Mouse (Mus musculus) v-Abl transformed pro-B cells (cell line): Measurements from ENCODE around the gene Pcif1.

Experiments used
- in situ Hi-C, 2 experiments: fragments of 400-800 bp; cut with MboI; formaldehyde crosslinking; loops; one replicate each; pipeline ENCODE4 v1.15.1; 2025; ENCODE audit not compliant: unreplicated experiment in 2 of 2

The Pcif1 gene

DNA sequence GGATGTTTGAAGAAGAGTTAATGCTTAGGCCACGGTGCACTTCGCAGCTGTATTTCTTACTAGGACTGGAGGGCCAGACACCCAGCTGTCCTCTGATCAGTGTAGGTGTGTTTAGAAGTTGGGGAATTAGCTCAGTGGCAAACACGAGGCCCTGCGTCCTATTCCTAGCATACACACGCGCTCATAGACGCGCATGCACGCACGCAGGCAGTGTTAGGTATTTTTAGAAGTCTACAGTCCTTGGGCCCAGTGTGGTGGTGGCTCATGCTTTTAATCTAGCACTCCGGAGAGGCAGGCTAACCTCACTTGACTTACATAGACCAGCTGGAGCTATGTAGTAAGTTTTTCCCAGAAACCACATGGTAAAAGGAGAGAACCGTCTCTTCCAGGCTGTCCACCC lies 33.0 kb downstream of the Pcif1 start:
- in situ Hi-C loops, result loop anchor here (5.0 kb wide), 2 partner anchors 35 to 80 kb away; partner anchors contain the start of genes Ctsa (in 1 of the 2), Neurl2 (in 1 of the 2) and Pcif1 (in 1 of the 2)

DNA sequence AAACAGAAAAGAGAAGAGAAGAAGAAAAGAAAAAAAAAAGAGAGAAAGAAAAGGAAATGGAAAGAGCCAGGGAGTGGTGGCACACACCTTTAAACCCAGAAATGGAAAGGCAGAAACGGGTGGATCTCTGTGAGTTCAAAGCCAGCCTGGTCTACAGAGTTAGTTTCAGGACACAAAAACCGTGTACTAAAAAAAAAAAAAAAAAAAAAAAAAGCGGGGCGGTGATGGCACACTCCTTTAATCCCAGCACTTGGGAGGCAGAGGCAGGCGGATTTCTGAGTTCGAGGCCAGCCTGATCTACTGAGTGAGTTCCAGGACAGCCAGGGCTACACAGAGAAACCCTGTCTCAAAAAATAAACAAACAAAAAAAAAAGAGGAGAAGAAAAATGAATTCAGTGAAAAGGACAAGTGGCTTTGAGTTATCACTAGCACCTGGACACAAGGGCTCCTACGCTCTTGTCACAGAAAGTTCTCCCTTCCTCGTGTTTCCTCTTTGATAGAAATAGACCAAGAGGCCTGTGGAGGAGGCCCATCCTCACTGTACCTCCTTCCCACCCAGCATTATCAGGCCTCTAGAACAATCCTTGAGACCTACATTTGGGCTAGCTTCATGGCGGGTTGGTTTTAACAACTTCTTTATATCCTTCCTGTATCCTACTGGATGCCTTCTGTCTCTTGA lies 33.8 kb downstream of the Pcif1 start:
- in situ Hi-C loops, result loop anchor here (5.0 kb wide), 2 partner anchors 36 to 81 kb away; partner anchors contain the start of genes Ctsa (in 1 of the 2), Neurl2 (in 1 of the 2) and Pcif1 (in 1 of the 2)

DNA sequence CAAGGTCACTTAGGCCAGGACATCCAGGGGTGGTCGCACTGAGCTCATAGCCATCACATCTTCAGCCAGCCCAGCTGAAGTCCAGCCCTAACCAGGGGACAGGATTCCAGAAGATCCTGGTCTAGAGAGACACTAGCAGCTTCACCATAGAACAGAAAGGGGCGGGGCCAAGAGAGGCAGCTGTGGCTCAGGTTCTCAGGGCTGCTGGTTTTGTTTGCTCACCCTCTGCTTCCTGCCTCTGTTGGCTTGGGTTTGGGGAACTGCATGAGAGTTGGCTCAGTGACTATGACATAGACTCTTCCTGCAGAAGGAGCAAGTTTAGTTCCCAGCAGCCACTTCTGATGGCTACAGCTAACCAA lies 34.3 kb downstream of the Pcif1 start:
- in situ Hi-C loops, result loop anchor here (5.0 kb wide), 2 partner anchors 36 to 81 kb away; partner anchors contain the start of genes Ctsa (in 1 of the 2), Neurl2 (in 1 of the 2) and Pcif1 (in 1 of the 2)

DNA sequence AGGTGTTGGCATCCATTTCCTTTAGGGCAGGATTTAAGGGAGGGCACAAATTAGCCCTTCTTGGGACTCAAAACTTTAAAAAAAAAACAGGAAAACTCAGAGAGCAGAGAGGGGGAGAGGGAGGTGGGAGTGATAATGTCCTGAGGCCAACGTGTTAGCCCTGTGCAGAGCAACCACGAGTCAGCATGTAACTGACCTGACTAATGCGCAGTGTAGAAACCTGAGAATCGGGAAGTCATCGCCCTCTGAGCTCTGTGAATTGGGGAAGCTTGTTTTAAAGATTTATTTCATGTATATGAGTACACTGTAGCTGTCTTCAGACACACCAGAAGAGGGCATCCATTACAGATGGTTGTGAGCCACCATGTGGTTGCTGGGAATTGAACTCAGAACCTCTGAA lies 37.7 kb downstream of the Pcif1 start:
- in situ Hi-C loops, result no loop called here

DNA sequence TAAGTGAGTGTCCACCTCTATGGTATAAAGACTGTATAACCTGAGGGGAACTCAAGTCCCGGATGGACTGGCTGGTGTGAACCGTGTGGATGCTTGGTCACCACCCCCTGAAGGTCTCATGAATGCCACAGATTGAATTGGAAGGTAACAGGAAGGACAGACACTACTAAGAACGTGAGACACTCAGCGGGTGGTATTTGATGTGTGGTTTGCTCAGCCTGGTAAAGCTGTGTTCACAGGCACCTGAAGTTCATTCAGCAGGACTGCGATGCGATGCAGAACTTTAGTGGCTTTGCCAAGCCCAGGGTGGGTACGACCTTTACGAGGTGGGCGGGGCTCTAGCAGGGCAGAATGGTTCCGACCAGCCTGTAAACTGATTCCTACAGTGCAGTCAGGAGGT lies 38.3 kb downstream of the Pcif1 start:
- in situ Hi-C loops, result no loop called here

DNA sequence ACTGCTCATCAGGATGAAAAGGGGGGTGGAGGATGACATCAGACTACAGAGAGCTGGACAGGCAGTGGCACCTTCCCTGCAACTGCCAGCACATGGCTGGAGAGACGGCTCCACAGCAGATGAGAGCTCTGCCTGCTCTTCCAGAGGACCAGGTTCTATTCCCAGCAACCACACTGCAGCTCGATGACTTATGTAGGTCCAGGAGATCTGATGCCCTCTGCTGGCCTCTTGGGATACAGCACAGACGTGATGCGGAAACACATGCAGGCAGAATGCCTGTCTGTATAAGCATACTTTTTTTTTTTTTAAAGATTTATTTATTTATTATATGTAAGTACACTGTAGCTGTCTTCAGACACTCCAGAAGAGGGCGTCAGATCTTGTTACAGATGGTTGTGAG lies 39.2 kb downstream of the Pcif1 start:
- in situ Hi-C loops, result no loop called here

DNA sequence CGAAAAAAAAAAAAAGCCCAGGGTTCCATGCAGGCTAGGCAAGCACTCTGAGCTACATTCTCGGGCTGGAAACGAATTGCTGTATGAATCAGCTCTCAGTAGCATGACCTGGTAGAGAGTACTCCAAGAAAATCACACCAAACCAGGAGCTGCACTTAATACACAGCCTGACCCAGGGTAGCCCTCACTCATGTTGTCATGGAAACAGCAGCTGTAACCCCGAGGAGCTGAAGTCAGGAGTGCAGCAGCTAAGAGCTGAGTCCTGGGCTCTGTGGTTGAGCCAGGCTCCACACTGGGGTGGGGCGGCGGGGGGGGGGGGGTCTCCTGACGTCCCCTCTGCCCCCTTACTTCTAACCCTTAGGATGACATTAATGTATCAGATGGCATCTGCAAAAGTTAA lies 42.9 kb downstream of the Pcif1 start:
- in situ Hi-C loops, result loop anchor here (5.0 to 10.0 kb wide), 3 partner anchors 35 to 353 kb away; no protein-coding TSS in a partner anchor

DNA sequence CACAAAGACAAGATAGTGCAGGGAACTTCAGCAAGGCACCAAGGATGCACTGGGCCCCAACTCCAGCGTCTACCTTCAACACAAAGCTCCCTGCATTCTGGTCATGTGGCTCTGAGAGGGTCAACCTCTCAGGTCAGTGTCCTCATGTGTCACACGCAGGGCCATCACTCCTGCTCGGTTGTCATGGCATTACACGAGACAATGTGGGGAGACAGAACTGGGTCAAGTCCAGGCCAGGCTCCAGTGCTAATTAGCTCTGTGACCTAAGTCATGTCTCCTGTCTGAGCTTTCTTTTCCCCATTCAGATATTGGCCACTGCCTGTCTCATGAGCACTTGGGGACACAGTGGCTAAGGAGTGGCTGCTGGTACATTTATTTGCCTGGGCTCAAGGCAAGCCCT lies 44.2 kb downstream of the Pcif1 start:
- in situ Hi-C loops, result loop anchor here (5.0 to 10.0 kb wide), 3 partner anchors 34 to 352 kb away; no protein-coding TSS in a partner anchor

DNA sequence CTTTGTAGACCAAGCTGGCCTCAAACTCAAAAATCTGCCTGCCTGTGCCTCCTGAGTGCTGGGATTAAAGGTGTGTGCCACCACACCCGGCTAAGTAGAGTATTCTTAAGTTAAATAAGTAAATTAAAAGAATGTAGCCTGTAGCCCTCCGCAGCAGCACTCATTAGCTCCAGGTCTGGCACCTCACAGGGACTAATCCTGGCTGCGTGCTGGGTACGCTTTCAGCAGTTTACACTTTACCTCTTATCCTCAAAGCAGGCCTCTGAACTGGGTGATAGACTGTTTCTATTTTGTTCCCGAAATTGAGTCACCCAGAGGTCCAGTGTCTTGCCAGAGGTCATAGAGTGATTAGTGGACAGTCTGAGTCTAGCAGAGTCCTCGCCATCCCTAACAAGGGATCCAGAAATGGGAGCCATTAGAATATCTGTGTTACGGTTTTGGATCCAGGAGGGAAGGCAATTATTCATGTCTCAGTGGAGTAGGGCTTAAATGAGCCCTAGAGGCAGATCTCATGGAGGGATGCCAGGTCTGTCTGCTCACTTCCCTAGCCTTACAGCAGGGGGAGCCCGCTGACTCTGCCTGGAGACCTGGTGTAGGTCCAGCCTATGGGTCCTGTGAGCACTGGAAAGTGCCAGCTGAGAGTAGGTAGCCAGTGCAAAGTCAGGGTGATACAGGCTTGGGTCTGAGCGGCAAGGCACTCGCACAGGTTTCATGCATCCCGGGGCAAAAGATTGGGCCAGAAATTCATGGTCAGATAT lies 45.2 kb downstream of the Pcif1 start:
- in situ Hi-C loops, result loop anchor here (5.0 to 10.0 kb wide), 3 partner anchors 33 to 351 kb away; no protein-coding TSS in a partner anchor

DNA sequence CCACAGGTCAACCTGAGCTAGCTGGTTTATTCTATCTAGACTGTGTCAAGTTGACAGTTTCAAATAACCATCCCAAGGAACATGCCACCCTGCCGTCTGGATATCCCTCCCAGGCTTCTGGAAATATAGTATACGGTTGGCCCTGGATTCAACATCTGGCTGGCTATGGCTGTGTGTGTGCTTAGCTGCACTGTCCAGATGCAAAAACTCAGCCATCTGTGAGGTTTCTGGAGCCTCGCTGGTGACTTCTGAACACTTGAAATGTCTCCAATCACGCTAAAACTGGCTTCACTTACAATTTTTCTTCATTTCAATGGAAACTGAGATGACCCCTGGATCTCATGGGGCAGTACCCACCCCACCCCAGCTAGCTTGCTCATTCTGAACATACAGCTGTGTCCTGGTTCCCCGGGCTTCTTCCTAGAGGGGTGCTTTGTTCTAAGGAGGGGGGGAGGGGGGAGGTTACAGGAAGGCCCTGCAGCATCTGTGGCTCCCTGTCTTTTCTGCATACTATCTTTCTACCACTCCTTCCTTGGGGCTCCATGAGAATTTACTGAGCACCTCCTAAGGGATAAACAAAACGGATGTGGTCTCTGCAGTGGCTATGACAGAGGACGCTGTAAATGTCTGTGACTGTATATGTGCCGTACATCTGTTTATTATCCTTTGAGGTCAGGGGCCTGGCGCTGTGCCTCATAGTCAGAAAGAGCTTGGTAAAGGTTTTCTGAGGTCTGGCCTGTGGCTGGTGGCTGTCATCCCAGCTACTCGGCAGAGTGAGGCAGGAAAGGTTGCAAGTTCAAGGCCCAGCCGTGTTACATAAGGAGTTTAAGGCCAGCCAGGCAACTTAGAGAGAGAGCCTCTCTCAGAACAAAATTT lies 51.8 kb downstream of the Pcif1 start:
- in situ Hi-C loops, result no loop called here

DNA sequence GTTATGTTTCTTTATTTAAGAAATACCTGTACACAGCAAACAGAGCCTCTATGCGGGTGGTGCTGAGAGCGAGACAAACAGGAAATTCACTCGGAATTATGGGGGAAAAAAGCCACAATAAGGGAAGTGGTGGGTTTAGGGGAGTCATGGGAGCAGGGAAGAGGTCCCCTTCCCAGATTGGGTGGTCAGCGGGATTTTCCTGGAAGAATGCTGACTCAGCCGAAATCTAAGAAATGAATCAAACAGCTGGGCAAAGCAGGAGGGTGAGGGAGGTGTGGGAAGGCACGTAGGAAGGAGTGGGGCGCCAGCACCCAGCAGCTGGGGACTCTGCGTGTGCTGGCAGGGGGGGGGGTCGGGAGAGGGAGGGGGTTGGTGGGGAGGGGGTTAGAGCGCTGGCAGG lies 54.4 kb downstream of the Pcif1 start:
- in situ Hi-C loops, result no loop called here

DNA sequence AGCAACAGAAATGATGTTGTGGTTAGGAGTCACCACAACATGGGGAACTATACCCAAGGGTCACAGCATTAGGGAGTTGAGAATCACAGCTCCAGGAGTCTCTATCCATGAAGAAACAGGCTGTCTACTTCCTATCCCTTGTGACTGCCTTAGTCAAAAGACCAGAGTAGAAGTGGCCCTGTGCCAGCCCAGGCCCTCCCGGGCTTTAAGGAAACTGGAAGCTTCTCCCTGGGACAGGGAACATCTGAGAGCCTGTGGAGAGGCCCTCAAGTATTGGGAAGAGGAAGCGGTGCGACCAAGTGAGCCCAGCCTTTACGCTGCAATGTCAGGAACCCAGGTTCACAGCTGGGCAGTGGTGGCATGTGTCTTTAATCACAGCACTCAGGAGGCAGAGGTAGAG lies 56.9 kb downstream of the Pcif1 start:
- in situ Hi-C loops, result no loop called here

DNA sequence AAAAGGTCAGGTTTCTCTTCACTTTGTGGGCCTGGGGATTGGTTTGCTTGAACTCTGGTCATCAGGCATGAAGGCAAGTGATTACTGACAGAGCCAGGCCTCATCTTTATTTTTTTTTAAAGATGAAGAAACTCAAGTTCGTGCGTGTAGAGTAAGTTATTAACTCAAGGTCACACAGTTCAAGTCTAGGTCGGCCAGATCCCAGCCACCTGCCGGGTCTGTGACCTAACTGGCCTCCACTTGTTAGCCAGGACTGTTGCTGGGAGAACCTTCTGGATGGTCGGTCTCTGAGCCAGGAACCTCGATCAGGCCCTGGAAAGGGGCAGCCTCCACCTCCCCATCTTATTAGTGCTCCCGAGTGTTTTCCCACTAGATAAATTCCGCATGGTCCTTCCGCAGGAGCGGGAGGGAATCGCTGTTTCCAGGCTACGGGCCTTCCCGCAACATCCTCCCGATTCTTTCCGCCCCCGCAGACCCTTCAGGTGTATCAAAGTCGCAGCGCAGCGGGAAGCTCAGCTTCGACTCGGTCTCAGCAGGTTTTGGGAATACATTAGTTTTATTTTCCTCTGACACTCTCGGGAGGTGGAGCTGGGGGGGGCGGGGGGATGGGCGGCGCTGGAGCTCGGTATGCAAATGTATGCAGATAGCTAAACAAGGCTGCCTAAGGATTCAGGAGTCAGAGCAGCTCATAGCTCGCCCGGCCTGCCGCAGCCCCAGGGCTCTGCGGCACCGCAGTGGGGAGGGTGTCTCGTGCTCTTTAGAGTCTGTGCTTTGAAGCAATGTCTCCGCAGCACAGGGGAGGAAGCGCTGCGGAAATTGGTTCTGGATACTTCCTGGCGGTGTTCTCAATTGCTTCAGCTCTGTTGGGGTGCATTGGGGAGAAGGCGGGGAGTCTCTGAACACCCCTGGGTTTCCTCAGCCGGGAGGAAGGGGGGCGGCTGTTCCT lies 59.3 kb downstream of the Pcif1 start:
- in situ Hi-C loops, result no loop called here

DNA sequence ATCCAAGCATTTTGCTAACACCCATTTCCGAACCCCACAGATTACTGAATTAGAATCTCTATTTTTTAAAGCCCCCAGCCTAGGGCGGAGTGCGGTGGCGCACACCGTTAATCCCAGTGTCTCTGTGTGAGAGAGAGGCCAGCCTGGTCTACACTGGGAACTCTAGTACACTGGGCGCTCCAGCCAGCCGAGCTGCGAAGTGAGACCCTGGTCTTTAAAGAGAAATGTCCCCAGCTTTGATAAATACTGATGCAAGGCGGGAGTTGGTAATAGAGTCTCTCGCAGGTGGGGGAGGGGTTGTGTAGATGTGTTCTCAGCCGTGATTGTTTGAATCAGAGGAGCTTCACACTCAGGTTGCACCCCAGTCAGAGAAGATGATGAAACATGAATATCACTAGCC lies 60.0 kb downstream of the Pcif1 start:
- in situ Hi-C loops, result no loop called here

DNA sequence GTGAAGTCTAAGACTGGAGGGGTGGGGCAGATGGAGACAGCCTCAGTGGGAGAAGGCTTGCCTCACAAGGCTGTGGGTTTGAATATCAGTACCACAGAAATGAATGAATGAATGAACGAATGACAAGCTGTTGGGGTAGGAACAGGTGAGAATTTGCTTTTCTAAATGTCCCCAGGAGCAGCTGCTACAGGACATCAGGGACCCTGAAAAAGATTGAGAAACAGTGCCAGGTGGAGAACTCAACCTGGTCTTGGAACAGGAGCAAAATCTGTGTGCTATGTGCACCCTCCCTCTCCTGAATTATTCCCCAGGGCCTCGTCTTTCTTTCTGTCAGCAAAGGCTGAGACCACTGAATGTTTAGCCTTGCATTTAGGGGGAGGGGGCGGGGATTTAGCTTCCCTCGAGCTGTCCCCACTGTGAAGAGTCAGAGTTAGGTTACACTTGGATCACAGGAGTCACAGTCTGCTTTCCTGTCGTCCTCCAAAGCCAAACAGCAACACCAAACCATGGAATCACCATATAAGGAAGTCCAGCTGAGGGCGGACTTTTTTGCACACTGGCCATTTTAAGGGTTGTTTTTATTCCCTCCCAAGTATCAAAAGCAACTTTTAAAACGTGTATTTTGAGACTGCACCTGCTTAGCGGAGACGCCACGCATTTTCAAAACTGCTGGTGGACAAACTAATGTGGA lies 61.2 kb downstream of the Pcif1 start, which contains the start of gene Mmp9:
TSS of gene Mmp9 (plus strand) at position 641 of the 691 bp plus-strand sequence.
- in situ Hi-C loops, result no loop called here

DNA sequence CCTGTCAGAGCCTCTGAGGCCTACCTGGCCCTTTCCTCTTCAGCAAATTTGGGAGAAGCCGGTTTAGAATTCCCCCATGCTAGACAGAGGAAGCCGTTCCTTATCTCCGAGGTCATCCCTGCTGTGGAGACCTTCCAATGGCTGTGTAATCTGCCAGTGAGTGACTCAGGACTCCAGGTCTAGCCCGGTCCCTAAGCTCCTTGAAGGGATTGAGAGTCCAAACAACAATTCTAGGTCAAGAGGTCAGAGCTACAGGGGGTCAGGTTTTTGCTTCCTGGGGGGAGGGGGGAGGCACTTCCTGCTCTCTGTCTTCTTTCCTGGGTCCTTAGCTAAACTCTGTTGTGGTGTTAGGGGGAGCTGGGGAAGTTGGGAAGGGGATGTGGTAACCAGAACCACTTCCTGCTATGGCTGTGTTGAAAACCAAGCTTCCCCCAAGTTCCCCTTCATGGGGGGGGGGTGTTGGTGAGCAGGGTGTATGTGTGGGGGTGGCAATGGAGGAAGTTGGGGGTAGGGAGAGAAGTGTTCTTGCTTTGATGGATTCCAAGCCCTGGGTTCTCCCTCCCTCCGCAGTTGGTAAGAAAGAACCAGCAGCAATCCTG lies 63.7 kb downstream of the Pcif1 start:
- in situ Hi-C loops, result no loop called here
